Comparison of ENCODE assay signal across 12 mouse cellular contexts in genomic region chr16:4907386-4907785, GRCm38 (mm10). TPM values are rescaled to one million over a fixed set of nuclear protein-coding genes. Genes with fewer than 3 reads are reported as not detected.
DNase-seq lines count a peak whose midpoint lies in the region; ATAC-seq and TF ChIP-seq lines count a peak whose summit lies in the region.
"Had no signal": no experiment of that assay in that cellular context is flagged by ENCODE, and none has a peak within 500 bp of the region (broad histone marks: within the 10 kb centered on the region; RNA-seq: fewer than 3 reads in every experiment).

No protein-coding gene starts in this region.

- peak; percentile 40 for DNase-seq in gastrocnemius, postnatal 14 days
- no peak for DNase-seq in gastrocnemius, postnatal 25 days
- DNase-seq in layer of hippocampus, adult 2 months (ENCODE audit: low spot score in 2 of 2), result no peak
- DNase-seq in layer of hippocampus, adult 9-10 months (ENCODE audit: low spot score), result no peak
- no peak for DNase-seq in stomach, postnatal 0 days (ENCODE audit: low spot score)
- no peak for DNase-seq in cerebellum, postnatal 4 days (ENCODE audit: low spot score in 2 of 2)
- DNase-seq: cerebellum, adult 11 months; thymus, postnatal 36 days had no signal

- no peak for TF ChIP-seq EP300 in stomach, postnatal 0 days (optimal IDR thresholded peaks at IDR 0.05)

- 0 out of 2 replicates have a peak, but pooled peaks cover 5% of the 10 kb centered on the region for H3K4me1 ChIP-seq in stomach, embryonic 15.5 days
- H3K4me1 ChIP-seq in stomach, postnatal 0 days (replicated peaks; ENCODE audit: control insufficient read depth, insufficient read depth), result no peaks in the 10 kb centered on the region
- H3K4me1 ChIP-seq: hindbrain, embryonic 15.5 days; midbrain, embryonic 13.5 days had no signal

- peaks cover 26% of the 10 kb centered on the region for H3K36me3 ChIP-seq in stomach, embryonic 15.5 days
- peaks cover 15% of the 10 kb centered on the region for H3K36me3 ChIP-seq in stomach, postnatal 0 days (ENCODE audit: control insufficient read depth, insufficient read depth, low read length)

- H3K9me3 ChIP-seq in stomach, embryonic 15.5 days, result no peaks in the 10 kb centered on the region
- no peaks in the 10 kb centered on the region for H3K9me3 ChIP-seq in stomach, postnatal 0 days (ENCODE audit: control insufficient read depth, low read length)
- H3K9me3 ChIP-seq: hindbrain, embryonic 15.5 days; midbrain, embryonic 13.5 days had no signal

- intact Hi-C loops in gastrocnemius, postnatal 14 days (cut with DNase I; ENCODE audit: low total_unique reads), result no loop called here

- peak overlapping the region; percentile 51; the same call in 1 of the 2 replicates for H3K27ac ChIP-seq in layer of hippocampus, adult 2 months
- no peak overlapping the region for H3K27ac ChIP-seq in stomach, embryonic 15.5 days
- no peak overlapping the region for H3K27ac ChIP-seq in stomach, postnatal 0 days (replicated peaks)
- H3K27ac ChIP-seq: hindbrain, embryonic 15.5 days; midbrain, embryonic 13.5 days had no signal

- H3K4me2 ChIP-seq in stomach, embryonic 15.5 days, result no peak overlapping the region
- no peak overlapping the region for H3K4me2 ChIP-seq in stomach, postnatal 0 days (replicated peaks; ENCODE audit: low read depth)
- H3K4me2 ChIP-seq: hindbrain, embryonic 15.5 days; lung, embryonic 14.5 days; midbrain, embryonic 13.5 days had no signal

- H3K4me3 ChIP-seq in layer of hippocampus, adult 2 months, result no peak overlapping the region
- no peak overlapping the region for H3K4me3 ChIP-seq in stomach, embryonic 15.5 days (replicated peaks)
- no peak overlapping the region for H3K4me3 ChIP-seq in stomach, postnatal 0 days (ENCODE audit: low read depth, low read length)
- H3K4me3 ChIP-seq: hindbrain, embryonic 15.5 days; midbrain, embryonic 13.5 days had no signal

- H3K27me3 ChIP-seq in stomach, embryonic 15.5 days (replicated peaks), result no peaks in the 10 kb centered on the region
- no peaks in the 10 kb centered on the region for H3K27me3 ChIP-seq in stomach, postnatal 0 days (ENCODE audit: control insufficient read depth, insufficient read depth, low read length)
- H3K27me3 ChIP-seq: hindbrain, embryonic 15.5 days; midbrain, embryonic 13.5 days had no signal

- ATAC-seq in stomach, embryonic 15.5 days (ENCODE audit: insufficient read depth, low FRiP score, low read depth), result 0 out of 2 replicates have a peak, but pooled peaks have one; percentile 20
- ATAC-seq in stomach, postnatal 0 days (ENCODE audit: low FRiP score, low TSS enrichment), result no peak
- ATAC-seq: midbrain, embryonic 13.5 days had no signal

- no peak for TF ChIP-seq CTCF in layer of hippocampus, adult 2 months (conservative IDR thresholded peaks at IDR 0.05)
- TF ChIP-seq CTCF in stomach, postnatal 0 days (IDR thresholded peaks at IDR 0.05; ENCODE audit: low read depth), result no peak

- WGBS in stomach, embryonic 15.5 days, result 67% methylated on average over 2 of the region's 2 CpGs
- 60% methylated on average over 2 of the region's 2 CpGs for WGBS in stomach, postnatal 0 days

- no peak overlapping the region for H3K9ac ChIP-seq in stomach, embryonic 15.5 days
- no peak overlapping the region for H3K9ac ChIP-seq in stomach, postnatal 0 days (ENCODE audit: low read length)
- H3K9ac ChIP-seq: hindbrain, embryonic 15.5 days; lung, embryonic 14.5 days; midbrain, embryonic 13.5 days had no signal

RNA-seq across cellular contexts. Expression of gene Mgrn1, which starts 21.3 kb away (rescaled TPM):
- 10 to 100 TPM; 46.7 to 51.9 TPM for total RNA-seq in gastrocnemius, postnatal 14 days (2021)
- total RNA-seq in gastrocnemius, postnatal 25 days (2021), result 10 to 100 TPM; 51.5 to 55.2 TPM
- 100 to 1,000 TPM; 211 to 212 TPM for total RNA-seq in layer of hippocampus, adult 2 months (2021)
- 75.7 and 78.5 TPM in 2 replicates for polyA plus RNA-seq in stomach, embryonic 15.5 days (2015; fragmentation: Nextera tagmentation; extraction: Ambion mirVana)
- 43.0 and 44.0 TPM in 2 replicates for polyA plus RNA-seq in stomach, postnatal 0 days (2015; fragmentation: Nextera tagmentation; extraction: Ambion mirVana)

RNA-seq across cellular contexts. Expression of gene Ubald1, which starts 27.3 kb away (rescaled TPM):
- 10 to 100 TPM; 25.2 to 26.1 TPM for total RNA-seq in gastrocnemius, postnatal 14 days (2021)
- 10 to 100 TPM; 26.1 to 27.0 TPM for total RNA-seq in gastrocnemius, postnatal 25 days (2021)
- total RNA-seq in layer of hippocampus, adult 2 months (2021), result 10 to 100 TPM; 95.8 to 96.4 TPM
- 34.9 and 37.7 TPM in 2 replicates for polyA plus RNA-seq in stomach, embryonic 15.5 days (2015; fragmentation: Nextera tagmentation; extraction: Ambion mirVana)
- 32.1 and 40.0 TPM in 2 replicates for polyA plus RNA-seq in stomach, postnatal 0 days (2015; fragmentation: Nextera tagmentation; extraction: Ambion mirVana)

RNA-seq across cellular contexts. Expression of gene Nudt16l1, which starts 31.2 kb away (rescaled TPM):
- 10 to 100 TPM; 23.3 to 23.8 TPM for total RNA-seq in gastrocnemius, postnatal 14 days (2021)
- total RNA-seq in gastrocnemius, postnatal 25 days (2021), result 10 to 100 TPM; 11.2 to 18.2 TPM
- total RNA-seq in layer of hippocampus, adult 2 months (2021), result 10 to 100 TPM; 79.1 to 79.6 TPM
- polyA plus RNA-seq in stomach, embryonic 15.5 days (2015; fragmentation: Nextera tagmentation; extraction: Ambion mirVana), result 140 and 143 TPM in 2 replicates
- 92.9 and 93.6 TPM in 2 replicates for polyA plus RNA-seq in stomach, postnatal 0 days (2015; fragmentation: Nextera tagmentation; extraction: Ambion mirVana)

RNA-seq across cellular contexts. Expression of gene Anks3, which starts 56.6 kb away (rescaled TPM):
- total RNA-seq in gastrocnemius, postnatal 14 days (2021), result 10 to 100 TPM in 1 of 2 experiments, 1 to 10 TPM in 1; 9.9 to 10.7 TPM
- total RNA-seq in gastrocnemius, postnatal 25 days (2021), result 10 to 100 TPM; 11.1 to 12.0 TPM
- total RNA-seq in layer of hippocampus, adult 2 months (2021), result 10 to 100 TPM; 75.8 to 98.0 TPM
- 48.7 and 53.0 TPM in 2 replicates for polyA plus RNA-seq in stomach, embryonic 15.5 days (2015; fragmentation: Nextera tagmentation; extraction: Ambion mirVana)
- polyA plus RNA-seq in stomach, postnatal 0 days (2015; fragmentation: Nextera tagmentation; extraction: Ambion mirVana), result 21.6 and 22.7 TPM in 2 replicates
